Mouse (Mus musculus): ENCODE measurements at regions not wholly inside any gene's neighbourhood (a gene's known extent, or its start where the extent isn't known, plus 50 kb on each side); places are given as distances from the start of the nearest gene placed in this dataset.

GRCm38 (mm10) chrX:14040104-14040503, 170.8 kb upstream of the H2al1n start:
- DNase-seq (ENCODE audit: low spot score) = no peak

GRCm38 (mm10) chrX:13997817-13998609, 146.8 kb upstream of the Cask start:
- no peak for DNase-seq (ENCODE audit: low spot score)

- DNase-seq (ENCODE audit: low spot score) = peak; percentile 2
These were observed 127.8 kb upstream of the Cask start for GRCm38 (mm10) chrX:13978954-13979353.
